Mouse (Mus musculus) E14TG2a.4 (cell line): ENCODE results near the gene Ddx27.

Experiments
- CTCF ChIP-seq: conservative IDR thresholded peaks from 2 replicates; pipeline ENCODE4 v1.5.1; 2014; ENCODE audit warnings: low read length
- NANOG ChIP-seq: IDR thresholded peaks from 2 replicates; pipeline ENCODE4 v1.6.1; 2014; ENCODE audit warnings: borderline replicate concordance, low read length, mixed read lengths

- TF ChIP-seq CTCF (no peak), NANOG (no peak)
These were observed 34.8 kb upstream of the Ddx27 start for GRCm38 (mm10) chr2:166980161-166980560.
